In genomic region chr17:46243624-46244023, GRCm38 (mm10) we compare ENCODE assay signal across 22 mouse cellular contexts. TPM values are rescaled to one million over a fixed set of nuclear protein-coding genes. Genes with fewer than 3 reads are reported as not detected.
DNase-seq lines count a peak whose midpoint lies in the region; ATAC-seq and TF ChIP-seq lines count a peak whose summit lies in the region.
"Had no signal": no experiment of that assay in that cellular context is flagged by ENCODE, and none has a peak within 500 bp of the region (broad histone marks: within the 10 kb centered on the region; RNA-seq: fewer than 3 reads in every experiment).

No protein-coding gene starts in this region.

- no peak for TF ChIP-seq CTCF in kidney, adult 2 months (conservative IDR thresholded peaks at IDR 0.05; ENCODE audit: insufficient read depth, insufficient read length, low read depth, low read length)
- no peak for TF ChIP-seq CTCF in lung, postnatal 0 days (IDR thresholded peaks at IDR 0.05)

- DNase-seq in adrenal gland, postnatal 10 days, result peak; percentile 48
- DNase-seq in adrenal gland, adult 8-10 months, result no peak
- peak; percentile 76 for DNase-seq in kidney, adult 2 months
- DNase-seq in lung, postnatal 0 days (ENCODE audit: low spot score), result no peak
- DNase-seq in lung, adult 18-20 months, result no peak
- no peak for DNase-seq in heart, embryonic 10.5 days (ENCODE audit: low spot score)
- DNase-seq: cerebellum, adult 8-10 months; cerebellum, postnatal 36 days; layer of hippocampus, postnatal 36 days; midbrain, embryonic 14.5 days; right cerebral cortex, postnatal 14 days had no signal

- peaks cover 2% of the 10 kb centered on the region; the same call in 1 of the 2 replicates for H3K36me3 ChIP-seq in kidney, adult 2 months (ENCODE audit: control insufficient read depth, insufficient read depth, low read length)
- peaks cover 77% of the 10 kb centered on the region for H3K36me3 ChIP-seq in kidney, embryonic 15.5 days
- peaks cover 15% of the 10 kb centered on the region; the same call in 1 of the 2 replicates for H3K36me3 ChIP-seq in lung, postnatal 0 days (ENCODE audit: insufficient read depth, low read length)
- peaks cover 28% of the 10 kb centered on the region for H3K36me3 ChIP-seq in intestine, embryonic 16.5 days (ENCODE audit: control insufficient read depth, insufficient read depth, low read length)
- H3K36me3 ChIP-seq in heart, embryonic 10.5 days, result peaks cover 78% of the 10 kb centered on the region

- no peak overlapping the region for H3K4me3 ChIP-seq in kidney, adult 2 months (ENCODE audit: insufficient read depth, low read depth, low read length)
- H3K4me3 ChIP-seq in kidney, embryonic 15.5 days (replicated peaks), result no peak overlapping the region
- H3K4me3 ChIP-seq in lung, postnatal 0 days (ENCODE audit: low read depth, low read length), result no peak overlapping the region
- H3K4me3 ChIP-seq in intestine, embryonic 16.5 days (ENCODE audit: low read length), result no peak overlapping the region
- H3K4me3 ChIP-seq in heart, embryonic 10.5 days, result no peak overlapping the region
- H3K4me3 ChIP-seq: embryonic facial prominence, embryonic 15.5 days; hindbrain, embryonic 15.5 days; neural tube, embryonic 12.5 days had no signal

- no peak overlapping the region for H3K4me2 ChIP-seq in kidney, embryonic 15.5 days
- H3K4me2 ChIP-seq in lung, postnatal 0 days (replicated peaks; ENCODE audit: low read depth, low read length), result no peak overlapping the region
- no peak overlapping the region for H3K4me2 ChIP-seq in intestine, embryonic 16.5 days (ENCODE audit: low read depth, low read length)
- H3K4me2 ChIP-seq: embryonic facial prominence, embryonic 15.5 days; heart, embryonic 11.5 days; hindbrain, embryonic 15.5 days; liver, embryonic 11.5 days; neural tube, embryonic 12.5 days had no signal

- H3K27me3 ChIP-seq in kidney, adult 2 months (replicated peaks; ENCODE audit: control insufficient read depth, insufficient read depth, low read length), result no peaks in the 10 kb centered on the region
- no peaks in the 10 kb centered on the region for H3K27me3 ChIP-seq in kidney, embryonic 15.5 days
- H3K27me3 ChIP-seq in lung, postnatal 0 days (replicated peaks; ENCODE audit: insufficient read depth, low read length), result no peaks in the 10 kb centered on the region
- no peaks in the 10 kb centered on the region for H3K27me3 ChIP-seq in intestine, embryonic 16.5 days (replicated peaks; ENCODE audit: control insufficient read depth, insufficient read depth, low read length)
- peaks cover 31% of the 10 kb centered on the region; the same call in 1 of the 2 replicates for H3K27me3 ChIP-seq in heart, embryonic 10.5 days (ENCODE audit: insufficient read depth, poor library complexity, severe bottlenecking)
- H3K27me3 ChIP-seq: embryonic facial prominence, embryonic 15.5 days; hindbrain, embryonic 15.5 days; neural tube, embryonic 12.5 days; Patski had no signal

- no peak overlapping the region for H3K9ac ChIP-seq in kidney, embryonic 15.5 days
- no peak overlapping the region for H3K9ac ChIP-seq in lung, postnatal 0 days (replicated peaks; ENCODE audit: low read depth)
- H3K9ac ChIP-seq in intestine, embryonic 16.5 days (ENCODE audit: low read depth, low read length), result no peak overlapping the region
- H3K9ac ChIP-seq: embryonic facial prominence, embryonic 15.5 days; hindbrain, embryonic 15.5 days; neural tube, embryonic 12.5 days had no signal

- ATAC-seq in kidney, embryonic 15.5 days (replicated peaks; ENCODE audit: low FRiP score), result no peak
- ATAC-seq in lung, postnatal 0 days, result no peak
- ATAC-seq in intestine, embryonic 16.5 days, result no peak
- ATAC-seq: forebrain, embryonic 14.5 days; Patski had no signal

- TF ChIP-seq POLR2A in kidney, adult 2 months (IDR thresholded peaks at IDR 0.05; ENCODE audit: low read depth, low read length), result no peak

- no peaks in the 10 kb centered on the region for H3K9me3 ChIP-seq in kidney, embryonic 15.5 days (replicated peaks)
- no peaks in the 10 kb centered on the region for H3K9me3 ChIP-seq in lung, postnatal 0 days (ENCODE audit: low read length)
- no peaks in the 10 kb centered on the region for H3K9me3 ChIP-seq in intestine, embryonic 16.5 days (ENCODE audit: control insufficient read depth, low read length)
- H3K9me3 ChIP-seq in heart, embryonic 10.5 days, result no peaks in the 10 kb centered on the region
- H3K9me3 ChIP-seq: embryonic facial prominence, embryonic 15.5 days; hindbrain, embryonic 15.5 days; neural tube, embryonic 12.5 days had no signal

- TF ChIP-seq EP300 in lung, postnatal 0 days (IDR thresholded peaks at IDR 0.05), result no peak

- no peak overlapping the region for H3K27ac ChIP-seq in kidney, adult 2 months (ENCODE audit: insufficient read depth, low read depth, low read length)
- no peak overlapping the region for H3K27ac ChIP-seq in kidney, embryonic 15.5 days
- H3K27ac ChIP-seq in lung, postnatal 0 days (ENCODE audit: low read length), result peak overlapping the region; percentile 78
- no peak overlapping the region for H3K27ac ChIP-seq in intestine, embryonic 16.5 days (ENCODE audit: low read length)
- H3K27ac ChIP-seq in heart, embryonic 10.5 days, result no peak overlapping the region
- H3K27ac ChIP-seq: embryonic facial prominence, embryonic 15.5 days; hindbrain, embryonic 15.5 days; neural tube, embryonic 12.5 days had no signal

- 40% methylated on average over 2 of the region's 2 CpGs for WGBS in kidney, adult 2 months
- 81% methylated on average over 2 of the region's 2 CpGs for WGBS in kidney, embryonic 15.5 days
- 53% methylated on average over 2 of the region's 2 CpGs for WGBS in lung, postnatal 0 days
- WGBS in intestine, embryonic 16.5 days, result 80% methylated on average over 2 of the region's 2 CpGs
- WGBS in heart, embryonic 10.5 days, result 82% methylated on average over 2 of the region's 2 CpGs

- peaks cover 7% of the 10 kb centered on the region; the same call in 1 of the 2 replicates for H3K4me1 ChIP-seq in kidney, adult 2 months (ENCODE audit: control insufficient read depth, insufficient read depth, low read length)
- peaks cover 15% of the 10 kb centered on the region for H3K4me1 ChIP-seq in kidney, embryonic 15.5 days
- H3K4me1 ChIP-seq in lung, postnatal 0 days (ENCODE audit: insufficient read depth, low read depth, low read length), result peaks cover 9% of the 10 kb centered on the region
- H3K4me1 ChIP-seq in intestine, embryonic 16.5 days (ENCODE audit: control insufficient read depth, insufficient read depth, low read length), result peaks cover 9% of the 10 kb centered on the region
- peaks cover 36% of the 10 kb centered on the region for H3K4me1 ChIP-seq in heart, embryonic 10.5 days

RNA-seq across cellular contexts. Expression of gene Polr1c, which starts 4.2 kb away (rescaled TPM):
- total RNA-seq in adrenal gland, postnatal 10 days (2021), result 10 to 100 TPM; 68.3 to 72.3 TPM
- total RNA-seq in adrenal gland, adult 8-10 months (2022), result 100 to 1,000 TPM in 2 of 4 experiments, 10 to 100 TPM in 2; 83.8 to 116 (median 104) TPM
- 63.0 and 70.7 TPM in 2 replicates for polyA plus RNA-seq in kidney, adult 2 months (2012; rRNA removed)
- polyA plus RNA-seq in kidney, embryonic 15.5 days (2015; fragmentation: Nextera tagmentation; extraction: Ambion mirVana), result 104 TPM in 2 replicates
- polyA plus RNA-seq in lung, postnatal 0 days (2015; fragmentation: Nextera tagmentation; extraction: Ambion mirVana), result 82.0 and 89.9 TPM in 2 replicates
- polyA plus RNA-seq in intestine, embryonic 16.5 days (2015; fragmentation: Nextera tagmentation; extraction: Ambion mirVana), result 64.5 and 69.5 TPM in 2 replicates
- 53.8 and 81.2 TPM in 2 replicates for polyA plus RNA-seq in heart, embryonic 10.5 days (2016; fragmentation: Nextera tagmentation; extraction: Ambion mirVana)

RNA-seq across cellular contexts. Expression of gene Yipf3, which starts 4.3 kb away (rescaled TPM):
- 100 to 1,000 TPM; 105 to 121 TPM for total RNA-seq in adrenal gland, postnatal 10 days (2021)
- total RNA-seq in adrenal gland, adult 8-10 months (2022), result 100 to 1,000 TPM; 157 to 205 (median 185) TPM
- polyA plus RNA-seq in kidney, adult 2 months (2012; rRNA removed), result 246 and 292 TPM in 2 replicates
- polyA plus RNA-seq in kidney, embryonic 15.5 days (2015; fragmentation: Nextera tagmentation; extraction: Ambion mirVana), result 103 and 113 TPM in 2 replicates
- polyA plus RNA-seq in lung, postnatal 0 days (2015; fragmentation: Nextera tagmentation; extraction: Ambion mirVana), result 185 and 199 TPM in 2 replicates
- polyA plus RNA-seq in intestine, embryonic 16.5 days (2015; fragmentation: Nextera tagmentation; extraction: Ambion mirVana), result 122 and 123 TPM in 2 replicates
- polyA plus RNA-seq in heart, embryonic 10.5 days (2016; fragmentation: Nextera tagmentation; extraction: Ambion mirVana), result 77.0 and 83.9 TPM in 2 replicates

RNA-seq across cellular contexts. Expression of gene Lrrc73, which starts 9.7 kb away (rescaled TPM):
- 1 to 10 TPM; 3.4 to 3.8 TPM for total RNA-seq in adrenal gland, postnatal 10 days (2021)
- total RNA-seq in adrenal gland, adult 8-10 months (2022), result 1 to 10 TPM; 4.1 to 7.5 (median 6.0) TPM
- polyA plus RNA-seq in kidney, adult 2 months (2012; rRNA removed), result 1.1 and 1.4 TPM in 2 replicates
- 0.60 and 0.71 TPM in 2 replicates for polyA plus RNA-seq in kidney, embryonic 15.5 days (2015; fragmentation: Nextera tagmentation; extraction: Ambion mirVana)
- polyA plus RNA-seq in lung, postnatal 0 days (2015; fragmentation: Nextera tagmentation; extraction: Ambion mirVana), result 3.7 and 5.2 TPM in 2 replicates
- 0.43 and 0.75 TPM in 2 replicates for polyA plus RNA-seq in intestine, embryonic 16.5 days (2015; fragmentation: Nextera tagmentation; extraction: Ambion mirVana)
- polyA plus RNA-seq in heart, embryonic 10.5 days (2016; fragmentation: Nextera tagmentation; extraction: Ambion mirVana), result 0.33 and 0.38 TPM in 2 replicates
- total RNA-seq: gastrocnemius, adult 8-10 months; hematopoietic stem cell, adult 5-6 weeks had no signal

RNA-seq across cellular contexts. Expression of gene Tjap1, which starts 39.2 kb away (rescaled TPM):
- total RNA-seq in adrenal gland, postnatal 10 days (2021), result 10 to 100 TPM; 42.0 to 52.6 TPM
- total RNA-seq in adrenal gland, adult 8-10 months (2022), result 10 to 100 TPM; 49.3 to 72.6 (median 54.6) TPM
- 23.1 and 29.7 TPM in 2 replicates for polyA plus RNA-seq in kidney, adult 2 months (2012; rRNA removed)
- 40.3 and 47.7 TPM in 2 replicates for polyA plus RNA-seq in kidney, embryonic 15.5 days (2015; fragmentation: Nextera tagmentation; extraction: Ambion mirVana)
- 21.0 and 22.8 TPM in 2 replicates for polyA plus RNA-seq in lung, postnatal 0 days (2015; fragmentation: Nextera tagmentation; extraction: Ambion mirVana)
- polyA plus RNA-seq in intestine, embryonic 16.5 days (2015; fragmentation: Nextera tagmentation; extraction: Ambion mirVana), result 27.0 and 29.6 TPM in 2 replicates
- 46.5 and 55.8 TPM in 2 replicates for polyA plus RNA-seq in heart, embryonic 10.5 days (2016; fragmentation: Nextera tagmentation; extraction: Ambion mirVana)

RNA-seq across cellular contexts. Expression of gene Xpo5, which starts 41.0 kb away (rescaled TPM):
- 10 to 100 TPM; 43.6 to 48.5 TPM for total RNA-seq in adrenal gland, postnatal 10 days (2021)
- 10 to 100 TPM; 70.8 to 95.4 (median 74.0) TPM for total RNA-seq in adrenal gland, adult 8-10 months (2022)
- 18.5 and 20.5 TPM in 2 replicates for polyA plus RNA-seq in kidney, adult 2 months (2012; rRNA removed)
- polyA plus RNA-seq in kidney, embryonic 15.5 days (2015; fragmentation: Nextera tagmentation; extraction: Ambion mirVana), result 41.9 and 44.8 TPM in 2 replicates
- polyA plus RNA-seq in lung, postnatal 0 days (2015; fragmentation: Nextera tagmentation; extraction: Ambion mirVana), result 14.8 and 16.2 TPM in 2 replicates
- polyA plus RNA-seq in intestine, embryonic 16.5 days (2015; fragmentation: Nextera tagmentation; extraction: Ambion mirVana), result 24.8 and 26.7 TPM in 2 replicates
- 33.5 and 42.8 TPM in 2 replicates for polyA plus RNA-seq in heart, embryonic 10.5 days (2016; fragmentation: Nextera tagmentation; extraction: Ambion mirVana)

Comparison
In these comparisons a context has a peak if more than half of its experiments do, and no peak if none do; other contexts are left out.
1. DNase-seq: peak in adrenal gland, postnatal 10 days (single experiment) and kidney, adult 2 months (single experiment); none in adrenal gland, adult 8-10 months (single experiment), lung, postnatal 0 days (single experiment), lung, adult 18-20 months (0 of 2) and heart, embryonic 10.5 days (single experiment).